Mouse (Mus musculus): Measurements from ENCODE around the gene Bco2.

- no peak for TF ChIP-seq CTCF (IDR thresholded peaks at IDR 0.05; ENCODE audit: borderline replicate concordance, control insufficient read depth, extremely low read depth, insufficient read depth, low read length, poor library complexity)
- no peak for TF ChIP-seq POLR2A (IDR thresholded peaks at IDR 0.05; ENCODE audit: control insufficient read depth, extremely low read depth, insufficient read depth, low read length, poor library complexity)
Observed at GRCm38 (mm10) chr9:50552206-50552605, 2.8 kb downstream of the Bco2 start.
